Mouse (Mus musculus): ENCODE measurements around the gene Rbm46. TPM values are rescaled to one million over a fixed set of nuclear protein-coding genes. Genes with fewer than 3 reads are reported as not detected.

The Rbm46 gene
- not detected in 2 replicates for polyA plus RNA-seq (2011; ENCODE audit: insufficient read depth, insufficient read length, low replicate concordance, missing spikeins)

GRCm38 (mm10) chr3:82876372-82876739, at the start of gene Rbm46:
Gene Rbm46, minus strand, starts transcription at chr3:82876483.
- 28% methylated on average over 36 of the region's 36 CpGs for WGBS
- Histone ChIP-seq H3K4me1 (ENCODE audit: control insufficient read depth, insufficient read depth, low read length) (no peaks in the 10 kb centered on the region), H3K27ac (ENCODE audit: control insufficient read depth, insufficient read depth, low read depth, low read length, poor library complexity) (no peak within 1 kb of the TSS), H3K4me3 (replicated peaks; ENCODE audit: control insufficient read depth, low read depth, low read length) (no peak within 1 kb of the TSS)
- TF ChIP-seq CTCF (IDR thresholded peaks at IDR 0.05; ENCODE audit: control insufficient read depth, insufficient read depth, low read length) (no peak), POLR2A (IDR thresholded peaks at IDR 0.05; ENCODE audit: borderline replicate concordance, control insufficient read depth, low read depth, low read length) (no peak)

- H3K27ac ChIP-seq (ENCODE audit: control insufficient read depth, insufficient read depth, low read depth, low read length, poor library complexity): no peak overlapping the region
- WGBS: 57% methylated on average over 1 of the region's 1 CpGs
- TF ChIP-seq CTCF (IDR thresholded peaks at IDR 0.05; ENCODE audit: control insufficient read depth, insufficient read depth, low read length): no peak
- no peak for TF ChIP-seq POLR2A (IDR thresholded peaks at IDR 0.05; ENCODE audit: borderline replicate concordance, control insufficient read depth, low read depth, low read length)
- no peak overlapping the region for H3K4me3 ChIP-seq (replicated peaks; ENCODE audit: control insufficient read depth, low read depth, low read length)
- H3K4me1 ChIP-seq (ENCODE audit: control insufficient read depth, insufficient read depth, low read length): no peaks in the 10 kb centered on the region
These were observed 39.3 kb upstream of the Rbm46 start for GRCm38 (mm10) chr3:82915632-82916031.

- Histone ChIP-seq H3K27ac (ENCODE audit: control insufficient read depth, insufficient read depth, low read depth, low read length, poor library complexity) (no peak overlapping the region), H3K4me1 (ENCODE audit: control insufficient read depth, insufficient read depth, low read length) (no peaks in the 10 kb centered on the region), H3K4me3 (replicated peaks; ENCODE audit: control insufficient read depth, low read depth, low read length) (no peak overlapping the region)
- 32% methylated on average over 2 of the region's 2 CpGs for WGBS
- no peak for TF ChIP-seq POLR2A (IDR thresholded peaks at IDR 0.05; ENCODE audit: borderline replicate concordance, control insufficient read depth, low read depth, low read length)
These were observed 32.4 kb upstream of the Rbm46 start for GRCm38 (mm10) chr3:82908671-82909070.

GRCm38 (mm10) chr3:82904211-82904908, 28.1 kb upstream of the Rbm46 start:
- H3K4me1 ChIP-seq (ENCODE audit: control insufficient read depth, insufficient read depth, low read length): no peaks in the 10 kb centered on the region
- no peak overlapping the region for H3K27ac ChIP-seq (ENCODE audit: control insufficient read depth, insufficient read depth, low read depth, low read length, poor library complexity)
- TF ChIP-seq CTCF (IDR thresholded peaks at IDR 0.05; ENCODE audit: control insufficient read depth, insufficient read depth, low read length) (no peak), POLR2A (IDR thresholded peaks at IDR 0.05; ENCODE audit: borderline replicate concordance, control insufficient read depth, low read depth, low read length) (no peak)
- 4% methylated on average over 31 of the region's 31 CpGs for WGBS
- no peak overlapping the region for H3K4me3 ChIP-seq (replicated peaks; ENCODE audit: control insufficient read depth, low read depth, low read length)

GRCm38 (mm10) chr3:82903613-82904205, 27.4 kb upstream of the Rbm46 start, which contains the start of gene Lrat:
Gene Lrat, minus strand, starts transcription at chr3:82903973.
- 3% methylated on average over 35 of the region's 35 CpGs for WGBS
- Histone ChIP-seq H3K4me1 (ENCODE audit: control insufficient read depth, insufficient read depth, low read length) (no peaks in the 10 kb centered on the region), H3K27ac (ENCODE audit: control insufficient read depth, insufficient read depth, low read depth, low read length, poor library complexity) (no peak within 1 kb of the TSS), H3K4me3 (replicated peaks; ENCODE audit: control insufficient read depth, low read depth, low read length) (no peak within 1 kb of the TSS)
- TF ChIP-seq POLR2A (IDR thresholded peaks at IDR 0.05; ENCODE audit: borderline replicate concordance, control insufficient read depth, low read depth, low read length) (no peak), CTCF (IDR thresholded peaks at IDR 0.05; ENCODE audit: control insufficient read depth, insufficient read depth, low read length) (no peak)

GRCm38 (mm10) chr3:82902757-82903612, 26.7 kb upstream of the Rbm46 start:
- Histone ChIP-seq H3K4me1 (ENCODE audit: control insufficient read depth, insufficient read depth, low read length) (no peaks in the 10 kb centered on the region), H3K27ac (ENCODE audit: control insufficient read depth, insufficient read depth, low read depth, low read length, poor library complexity) (no peak overlapping the region), H3K4me3 (replicated peaks; ENCODE audit: control insufficient read depth, low read depth, low read length) (no peak overlapping the region)
- TF ChIP-seq CTCF (IDR thresholded peaks at IDR 0.05; ENCODE audit: control insufficient read depth, insufficient read depth, low read length): no peak
- no peak for TF ChIP-seq POLR2A (IDR thresholded peaks at IDR 0.05; ENCODE audit: borderline replicate concordance, control insufficient read depth, low read depth, low read length)
- WGBS: 25% methylated on average over 20 of the region's 20 CpGs

GRCm38 (mm10) chr3:82888842-82889241, 12.6 kb upstream of the Rbm46 start:
- WGBS: 35% methylated on average over 2 of the region's 2 CpGs
- no peak overlapping the region for H3K27ac ChIP-seq (ENCODE audit: control insufficient read depth, insufficient read depth, low read depth, low read length, poor library complexity)

GRCm38 (mm10) chr3:82877258-82877657, 975 bp upstream of the Rbm46 start:
- Histone ChIP-seq H3K4me1 (ENCODE audit: control insufficient read depth, insufficient read depth, low read length) (no peaks in the 10 kb centered on the region), H3K27ac (ENCODE audit: control insufficient read depth, insufficient read depth, low read depth, low read length, poor library complexity) (no peak overlapping the region), H3K4me3 (replicated peaks; ENCODE audit: control insufficient read depth, low read depth, low read length) (no peak overlapping the region)
- TF ChIP-seq CTCF (IDR thresholded peaks at IDR 0.05; ENCODE audit: control insufficient read depth, insufficient read depth, low read length): no peak
- TF ChIP-seq POLR2A (IDR thresholded peaks at IDR 0.05; ENCODE audit: borderline replicate concordance, control insufficient read depth, low read depth, low read length): no peak
- 5% methylated on average over 4 of the region's 4 CpGs for WGBS

More at GRCm38 (mm10) chr3:82888842-82889241, 12.6 kb upstream of the Rbm46 start:
- TF ChIP-seq CTCF (IDR thresholded peaks at IDR 0.05; ENCODE audit: control insufficient read depth, insufficient read depth, low read length): no peak
- TF ChIP-seq POLR2A (IDR thresholded peaks at IDR 0.05; ENCODE audit: borderline replicate concordance, control insufficient read depth, low read depth, low read length): no peak
- Histone ChIP-seq H3K4me3 (replicated peaks; ENCODE audit: control insufficient read depth, low read depth, low read length) (no peak overlapping the region), H3K4me1 (ENCODE audit: control insufficient read depth, insufficient read depth, low read length) (no peaks in the 10 kb centered on the region)
